In genomic region chr10:26229488-26229887, GRCm38 (mm10) we compare ENCODE assay signal across 31 mouse cellular contexts. TPM values are rescaled to one million over a fixed set of nuclear protein-coding genes. Genes with fewer than 3 reads are reported as not detected.
A peak's percentile ranks its signal among the peaks of the same experiment; 100 is the strongest.
DNase-seq lines count a peak whose midpoint lies in the region; ATAC-seq and TF ChIP-seq lines count a peak whose summit lies in the region.
"Had no signal": no experiment of that assay in that cellular context is flagged by ENCODE, and none has a peak within 500 bp of the region (broad histone marks: within the 10 kb centered on the region; RNA-seq: fewer than 3 reads in every experiment).

Samd3 (plus strand) TSS chr10:26229707.

- no peaks in the 10 kb centered on the region for H3K9me3 ChIP-seq in forebrain, embryonic 11.5 days (ENCODE audit: control insufficient read depth, low read length)
- no peaks in the 10 kb centered on the region for H3K9me3 ChIP-seq in forebrain, embryonic 15.5 days
- no peaks in the 10 kb centered on the region for H3K9me3 ChIP-seq in heart, embryonic 10.5 days
- H3K9me3 ChIP-seq in hindbrain, embryonic 14.5 days (ENCODE audit: control insufficient read depth, low read length) = no peaks in the 10 kb centered on the region
- H3K9me3 ChIP-seq: embryonic facial prominence, embryonic 12.5 days; heart, embryonic 13.5 days; lung, embryonic 15.5 days; midbrain, embryonic 12.5 days had no signal

- TF ChIP-seq CTCF in spleen, adult 2 months (IDR thresholded peaks at IDR 0.05; ENCODE audit: extremely low read depth, insufficient read depth, insufficient read length, insufficient replicate concordance) = no peak

- no peak for ATAC-seq in forebrain, embryonic 11.5 days (replicated peaks; ENCODE audit: low FRiP score)
- no peak for ATAC-seq in forebrain, embryonic 15.5 days (replicated peaks)
- peak; percentile 82 for ATAC-seq in megakaryocyte, adult 5-6 weeks (ENCODE audit: poor library complexity, severe bottlenecking)
- no peak for ATAC-seq in hindbrain, embryonic 14.5 days (ENCODE audit: low FRiP score)
- ATAC-seq: hindbrain, postnatal 0 days; intestine, postnatal 0 days had no signal

- no peaks in the 10 kb centered on the region for H3K4me1 ChIP-seq in forebrain, embryonic 11.5 days (replicated peaks; ENCODE audit: control insufficient read depth, insufficient read depth, low read length)
- H3K4me1 ChIP-seq in forebrain, embryonic 15.5 days = no peaks in the 10 kb centered on the region
- no peaks in the 10 kb centered on the region for H3K4me1 ChIP-seq in spleen, adult 2 months (ENCODE audit: control insufficient read depth, insufficient read depth, insufficient read length)
- H3K4me1 ChIP-seq in heart, embryonic 10.5 days = no peaks in the 10 kb centered on the region
- H3K4me1 ChIP-seq in hindbrain, embryonic 14.5 days (replicated peaks; ENCODE audit: control insufficient read depth, insufficient read depth, low read length) = no peaks in the 10 kb centered on the region
- H3K4me1 ChIP-seq: embryonic facial prominence, embryonic 12.5 days; heart, embryonic 13.5 days; midbrain, embryonic 12.5 days had no signal

- no peaks in the 10 kb centered on the region for H3K36me3 ChIP-seq in forebrain, embryonic 11.5 days (ENCODE audit: control insufficient read depth, insufficient read depth, low read length)
- no peaks in the 10 kb centered on the region for H3K36me3 ChIP-seq in forebrain, embryonic 15.5 days
- no peaks in the 10 kb centered on the region for H3K36me3 ChIP-seq in spleen, adult 2 months (ENCODE audit: control insufficient read depth, insufficient read depth, low read length)
- no peaks in the 10 kb centered on the region for H3K36me3 ChIP-seq in heart, embryonic 10.5 days
- no peaks in the 10 kb centered on the region for H3K36me3 ChIP-seq in hindbrain, embryonic 14.5 days (replicated peaks; ENCODE audit: control insufficient read depth, insufficient read depth)
- H3K36me3 ChIP-seq: embryonic facial prominence, embryonic 12.5 days; heart, embryonic 13.5 days; lung, embryonic 15.5 days; midbrain, embryonic 12.5 days had no signal

- no peak for TF ChIP-seq POLR2A in spleen, adult 2 months (IDR thresholded peaks at IDR 0.05; ENCODE audit: low read depth, low read length)

- H3K27me3 ChIP-seq in forebrain, embryonic 11.5 days (ENCODE audit: control insufficient read depth, insufficient read depth, low read length) = no peaks in the 10 kb centered on the region
- H3K27me3 ChIP-seq in forebrain, embryonic 15.5 days = no peaks in the 10 kb centered on the region
- no peaks in the 10 kb centered on the region for H3K27me3 ChIP-seq in spleen, adult 2 months (ENCODE audit: control insufficient read depth, insufficient read depth, low read length)
- no peaks in the 10 kb centered on the region for H3K27me3 ChIP-seq in heart, embryonic 10.5 days (ENCODE audit: insufficient read depth, poor library complexity, severe bottlenecking)
- H3K27me3 ChIP-seq in hindbrain, embryonic 14.5 days (ENCODE audit: control insufficient read depth, insufficient read depth, low read length) = no peaks in the 10 kb centered on the region
- H3K27me3 ChIP-seq: embryonic facial prominence, embryonic 12.5 days; heart, embryonic 13.5 days; lung, embryonic 15.5 days; midbrain, embryonic 12.5 days had no signal

- no peak within 1 kb of the TSS for H3K9ac ChIP-seq in forebrain, embryonic 11.5 days (ENCODE audit: low read length)
- H3K9ac ChIP-seq in forebrain, embryonic 15.5 days (replicated peaks) = no peak within 1 kb of the TSS
- H3K9ac ChIP-seq in hindbrain, embryonic 14.5 days = no peak within 1 kb of the TSS
- H3K9ac ChIP-seq: embryonic facial prominence, embryonic 12.5 days; heart, embryonic 13.5 days; lung, embryonic 15.5 days; midbrain, embryonic 12.5 days had no signal

- no peak within 1 kb of the TSS for H3K4me2 ChIP-seq in forebrain, embryonic 11.5 days (ENCODE audit: low read depth, low read length, severe bottlenecking)
- H3K4me2 ChIP-seq in forebrain, embryonic 15.5 days (replicated peaks) = no peak within 1 kb of the TSS
- H3K4me2 ChIP-seq in hindbrain, embryonic 14.5 days (replicated peaks) = no peak within 1 kb of the TSS
- H3K4me2 ChIP-seq: embryonic facial prominence, embryonic 12.5 days; heart, embryonic 13.5 days; lung, embryonic 15.5 days; midbrain, embryonic 12.5 days had no signal

- 77% methylated on average over 4 of the region's 4 CpGs for WGBS in forebrain, embryonic 11.5 days
- WGBS in forebrain, embryonic 15.5 days = 69% methylated on average over 4 of the region's 4 CpGs
- WGBS in spleen, adult 2 months = 68% methylated on average over 4 of the region's 4 CpGs
- WGBS in heart, embryonic 10.5 days = 41% methylated on average over 4 of the region's 4 CpGs
- 82% methylated on average over 4 of the region's 4 CpGs for WGBS in hindbrain, embryonic 14.5 days

- DNase-seq in forebrain, embryonic 11.5 days (ENCODE audit: low spot score) = no peak
- DNase-seq in spleen, adult 2 months (ENCODE audit: low read depth in 1 of 2, low spot score in 2 of 2) = peak in 1 of 2 experiments; percentile 2
- DNase-seq in spleen, adult 18-20 months = no peak
- no peak for DNase-seq in heart, embryonic 10.5 days (ENCODE audit: low spot score)
- DNase-seq in hindbrain, embryonic 14.5 days (ENCODE audit: low spot score) = no peak
- DNase-seq in heart, postnatal 14 days = no peak
- DNase-seq: adrenal gland, postnatal 10 days; cerebellum, adult 11 months; cerebellum, adult 9-10 months; embryo, embryonic 11 days; heart, adult 2 months; heart, postnatal 10 days; kidney, adult 9 months; kidney, postnatal 10 days; layer of hippocampus, adult 9-11 months; liver; thymus, adult 2 months; thymus, postnatal 36 days had no signal

- H3K4me3 ChIP-seq in forebrain, embryonic 11.5 days (ENCODE audit: low read depth, low read length) = no peak within 1 kb of the TSS
- H3K4me3 ChIP-seq in forebrain, embryonic 15.5 days = no peak within 1 kb of the TSS
- H3K4me3 ChIP-seq in spleen, adult 2 months (ENCODE audit: extremely low read depth, insufficient read depth, insufficient read length) = peak within 1 kb of the TSS; percentile 17; the same call in 1 of the 2 replicates
- no peak within 1 kb of the TSS for H3K4me3 ChIP-seq in heart, embryonic 10.5 days
- H3K4me3 ChIP-seq in hindbrain, embryonic 14.5 days (replicated peaks; ENCODE audit: low read length) = no peak within 1 kb of the TSS
- H3K4me3 ChIP-seq: embryonic facial prominence, embryonic 12.5 days; heart, adult 2 months; heart, embryonic 13.5 days; lung, embryonic 15.5 days; midbrain, embryonic 12.5 days had no signal

- intact Hi-C loops in heart, postnatal 14 days (cut with DNase I) = no loop called here

- H3K27ac ChIP-seq in forebrain, embryonic 11.5 days (ENCODE audit: low read depth, low read length) = no peak within 1 kb of the TSS
- H3K27ac ChIP-seq in forebrain, embryonic 15.5 days (replicated peaks) = no peak within 1 kb of the TSS
- H3K27ac ChIP-seq in spleen, adult 2 months (ENCODE audit: insufficient read depth, low read length) = peak within 1 kb of the TSS; percentile 23; the same call in 1 of the 2 replicates
- H3K27ac ChIP-seq in heart, embryonic 10.5 days = no peak within 1 kb of the TSS
- no peak within 1 kb of the TSS for H3K27ac ChIP-seq in hindbrain, embryonic 14.5 days
- H3K27ac ChIP-seq: embryonic facial prominence, embryonic 12.5 days; heart, adult 2 months; heart, embryonic 13.5 days; hindbrain, postnatal 0 days; lung, embryonic 15.5 days; midbrain, embryonic 12.5 days had no signal

RNA-seq across cellular contexts. Expression of gene Samd3, which starts in this region (rescaled TPM):
- polyA plus RNA-seq in forebrain, embryonic 11.5 days (2014; fragmentation: Nextera tagmentation; extraction: Ambion mirVana) = 22.1 and 22.5 TPM in 2 replicates
- polyA plus RNA-seq in forebrain, embryonic 15.5 days (2015; fragmentation: Nextera tagmentation; extraction: Ambion mirVana) = 5.3 and 5.7 TPM in 2 replicates
- polyA plus RNA-seq in spleen, adult 2 months (2012; rRNA removed) = 1.1 and 1.4 TPM in 2 replicates
- total RNA-seq in megakaryocyte, adult 5-6 weeks (2015) = 1.8 and 3.9 TPM in 2 replicates
- total RNA-seq in megakaryocyte, adult 5-6 weeks (2017) = 4.2 and 5.7 TPM in 2 replicates
- polyA plus RNA-seq in heart, embryonic 10.5 days (2016; fragmentation: Nextera tagmentation; extraction: Ambion mirVana) = 0.23 TPM in 1 of 2 replicates, not detected in the other
- 0.29 and 0.35 TPM in 2 replicates for polyA plus RNA-seq in hindbrain, embryonic 14.5 days (2014; fragmentation: Nextera tagmentation; extraction: Ambion mirVana)
- total RNA-seq in heart, postnatal 14 days (2021) = not detected
- total RNA-seq: adrenal gland, postnatal 10 days; gastrocnemius, adult 8-10 months; gastrocnemius, postnatal 4 days; heart, adult 2 months; heart, postnatal 10 days had no signal
- polyA plus RNA-seq: C2C12; heart, embryonic 13.5 days; intestine, postnatal 0 days; limb, embryonic 11.5 days; liver, embryonic 16.5 days had no signal
